Mouse (Mus musculus) E14TG2a.4 (cell line): ENCODE data around the gene 4921539E11Rik.

Source experiments
- CTCF ChIP-seq: conservative IDR thresholded peaks from 2 replicates; pipeline ENCODE4 v1.5.1; 2014; ENCODE audit warnings: low read length
- NANOG ChIP-seq: IDR thresholded peaks from 2 replicates; pipeline ENCODE4 v1.6.1; 2014; ENCODE audit warnings: borderline replicate concordance, low read length, mixed read lengths
- POU5F1 ChIP-seq: IDR thresholded peaks from 2 replicates; pipeline ENCODE4 v1.6.1; 2014; ENCODE audit warnings: low read length, borderline replicate concordance

GRCm38 (mm10) chr4:103263378-103263777, 27.3 kb downstream of the 4921539E11Rik start:
- TF ChIP-seq CTCF (no peak), NANOG (no peak), POU5F1 (no peak)
